Mouse (Mus musculus): Measurements from ENCODE around the gene Nuf2. TPM values are rescaled to one million over a fixed set of nuclear protein-coding genes. Genes with fewer than 3 reads are reported as not detected.

Gene Nuf2
- 31.6 and 34.7 TPM in 2 replicates for polyA plus RNA-seq (2015; fragmentation: Nextera tagmentation; extraction: Ambion mirVana)

GRCm38 (mm10) chr1:169530876-169531701, at the start of gene Nuf2:
Nuf2 (minus strand) TSS chr1:169531464.
- H3K4me1 ChIP-seq = peaks cover 12% of the 10 kb centered on the region
- H3K9me3 ChIP-seq = no peaks in the 10 kb centered on the region
- H3K4me2 ChIP-seq (replicated peaks) = peak within 1 kb of the TSS; percentile 66
- H3K27ac ChIP-seq (replicated peaks) = peak within 1 kb of the TSS; percentile 88
- peak within 1 kb of the TSS; percentile 55 for H3K9ac ChIP-seq (replicated peaks)
- H3K4me3 ChIP-seq = peak within 1 kb of the TSS; percentile 66
- ATAC-seq (replicated peaks) = peak; percentile 98
- H3K27me3 ChIP-seq = no peaks in the 10 kb centered on the region
- under 1% methylated on average over 39 of the region's 39 CpGs for WGBS
- H3K36me3 ChIP-seq = no peaks in the 10 kb centered on the region

GRCm38 (mm10) chr1:169579572-169579971, 48.3 kb upstream of the Nuf2 start:
- H3K36me3 ChIP-seq = no peaks in the 10 kb centered on the region
- 82% methylated on average over 3 of the region's 3 CpGs for WGBS
- no peak overlapping the region for H3K4me3 ChIP-seq
- H3K9ac ChIP-seq (replicated peaks) = no peak overlapping the region
- H3K9me3 ChIP-seq = no peaks in the 10 kb centered on the region
- no peak overlapping the region for H3K4me2 ChIP-seq (replicated peaks)
- H3K27ac ChIP-seq (replicated peaks) = no peak overlapping the region
- H3K27me3 ChIP-seq = no peaks in the 10 kb centered on the region
- H3K4me1 ChIP-seq = no peaks in the 10 kb centered on the region
- ATAC-seq (replicated peaks) = no peak

- Histone ChIP-seq H3K4me2 (replicated peaks) (no peak overlapping the region), H3K36me3 (no peaks in the 10 kb centered on the region), H3K27ac (replicated peaks) (no peak overlapping the region), H3K4me1 (no peaks in the 10 kb centered on the region), H3K4me3 (no peak overlapping the region), H3K27me3 (no peaks in the 10 kb centered on the region), H3K9ac (replicated peaks) (no peak overlapping the region), H3K9me3 (no peaks in the 10 kb centered on the region)
- ATAC-seq (replicated peaks) = no peak
Measured at GRCm38 (mm10) chr1:169574136-169574535, 42.9 kb upstream of the Nuf2 start.

- no peaks in the 10 kb centered on the region for H3K9me3 ChIP-seq
- no peaks in the 10 kb centered on the region for H3K4me1 ChIP-seq
- ATAC-seq (replicated peaks) = no peak
- no peak overlapping the region for H3K27ac ChIP-seq (replicated peaks)
- H3K4me3 ChIP-seq = no peak overlapping the region
- H3K36me3 ChIP-seq = no peaks in the 10 kb centered on the region
- H3K4me2 ChIP-seq (replicated peaks) = no peak overlapping the region
- no peaks in the 10 kb centered on the region for H3K27me3 ChIP-seq
- no peak overlapping the region for H3K9ac ChIP-seq (replicated peaks)
- WGBS = 90% methylated on average over 2 of the region's 2 CpGs
Measured at GRCm38 (mm10) chr1:169555621-169556020, 24.4 kb upstream of the Nuf2 start.

GRCm38 (mm10) chr1:169555019-169555418, 23.8 kb upstream of the Nuf2 start:
- no peak for ATAC-seq (replicated peaks)
- WGBS = 90% methylated on average over 4 of the region's 4 CpGs
- no peak overlapping the region for H3K27ac ChIP-seq (replicated peaks)

GRCm38 (mm10) chr1:169553446-169553845, 22.2 kb upstream of the Nuf2 start:
- H3K9ac ChIP-seq (replicated peaks) = no peak overlapping the region
- H3K27ac ChIP-seq (replicated peaks) = no peak overlapping the region
- no peaks in the 10 kb centered on the region for H3K27me3 ChIP-seq
- H3K36me3 ChIP-seq = no peaks in the 10 kb centered on the region
- no peaks in the 10 kb centered on the region for H3K4me1 ChIP-seq
- ATAC-seq (replicated peaks) = no peak
- H3K9me3 ChIP-seq = no peaks in the 10 kb centered on the region
- H3K4me3 ChIP-seq = no peak overlapping the region
- 78% methylated on average over 7 of the region's 7 CpGs for WGBS
- H3K4me2 ChIP-seq (replicated peaks) = no peak overlapping the region

More at GRCm38 (mm10) chr1:169555019-169555418, 23.8 kb upstream of the Nuf2 start:
- no peaks in the 10 kb centered on the region for H3K4me1 ChIP-seq
- H3K4me2 ChIP-seq (replicated peaks) = no peak overlapping the region
- H3K36me3 ChIP-seq = no peaks in the 10 kb centered on the region
- no peak overlapping the region for H3K9ac ChIP-seq (replicated peaks)
- H3K9me3 ChIP-seq = no peaks in the 10 kb centered on the region
- no peak overlapping the region for H3K4me3 ChIP-seq
- no peaks in the 10 kb centered on the region for H3K27me3 ChIP-seq

- 91% methylated on average over 6 of the region's 6 CpGs for WGBS
- H3K9me3 ChIP-seq = no peaks in the 10 kb centered on the region
- no peak overlapping the region for H3K4me2 ChIP-seq (replicated peaks)
- no peaks in the 10 kb centered on the region for H3K36me3 ChIP-seq
- no peak overlapping the region for H3K27ac ChIP-seq (replicated peaks)
- no peak overlapping the region for H3K4me3 ChIP-seq
- H3K9ac ChIP-seq (replicated peaks) = no peak overlapping the region
- ATAC-seq (replicated peaks) = no peak
- no peaks in the 10 kb centered on the region for H3K27me3 ChIP-seq
- no peaks in the 10 kb centered on the region for H3K4me1 ChIP-seq
Measured at GRCm38 (mm10) chr1:169540415-169540814, 9.2 kb upstream of the Nuf2 start.

- Histone ChIP-seq H3K9me3 (no peaks in the 10 kb centered on the region), H3K4me1 (peaks cover 12% of the 10 kb centered on the region), H3K4me2 (replicated peaks) (peak overlapping the region; percentile 66), H3K4me3 (peak overlapping the region; percentile 66), H3K9ac (replicated peaks) (peak overlapping the region; percentile 55), H3K27ac (replicated peaks) (peak overlapping the region; percentile 88), H3K27me3 (no peaks in the 10 kb centered on the region), H3K36me3 (no peaks in the 10 kb centered on the region)
- 9% methylated on average over 11 of the region's 11 CpGs for WGBS
- peak; percentile 23 for ATAC-seq (replicated peaks)
Measured at GRCm38 (mm10) chr1:169531702-169532535, 655 bp upstream of the Nuf2 start.

GRCm38 (mm10) chr1:169529996-169530518, 1.2 kb downstream of the Nuf2 start:
- Histone ChIP-seq H3K36me3 (no peaks in the 10 kb centered on the region), H3K9me3 (no peaks in the 10 kb centered on the region)
- WGBS = 79% methylated on average over 8 of the region's 8 CpGs

GRCm38 (mm10) chr1:169526006-169526680, 5.1 kb downstream of the Nuf2 start:
- no peak for ATAC-seq (replicated peaks)
- Histone ChIP-seq H3K4me2 (replicated peaks) (no peak overlapping the region), H3K4me3 (no peak overlapping the region), H3K27ac (replicated peaks) (no peak overlapping the region), H3K9me3 (no peaks in the 10 kb centered on the region), H3K27me3 (no peaks in the 10 kb centered on the region), H3K4me1 (peaks cover 12% of the 10 kb centered on the region), H3K9ac (replicated peaks) (no peak overlapping the region), H3K36me3 (peaks cover 16% of the 10 kb centered on the region)
- WGBS = 93% methylated on average over 5 of the region's 5 CpGs

More at GRCm38 (mm10) chr1:169529996-169530518, 1.2 kb downstream of the Nuf2 start:
- ATAC-seq (replicated peaks) = no peak
- H3K4me1 ChIP-seq = peaks cover 12% of the 10 kb centered on the region
- H3K4me3 ChIP-seq = peak overlapping the region; percentile 66
- no peak overlapping the region for H3K9ac ChIP-seq (replicated peaks)
- H3K27ac ChIP-seq (replicated peaks) = no peak overlapping the region
- no peaks in the 10 kb centered on the region for H3K27me3 ChIP-seq
- peak overlapping the region; percentile 66 for H3K4me2 ChIP-seq (replicated peaks)

GRCm38 (mm10) chr1:169519337-169519736, 11.9 kb downstream of the Nuf2 start:
- 81% methylated on average over 11 of the region's 11 CpGs for WGBS
- Histone ChIP-seq H3K4me3 (no peak overlapping the region), H3K4me1 (no peaks in the 10 kb centered on the region), H3K36me3 (peaks cover 24% of the 10 kb centered on the region), H3K27me3 (no peaks in the 10 kb centered on the region), H3K9me3 (no peaks in the 10 kb centered on the region), H3K9ac (replicated peaks) (no peak overlapping the region), H3K4me2 (replicated peaks) (no peak overlapping the region), H3K27ac (replicated peaks) (peak overlapping the region; percentile 78)
- ATAC-seq (replicated peaks) = peak; percentile 68; the same call in 1 of the 2 replicates

Measured in forebrain, embryonic 15.5 days (tissue).